Mouse (Mus musculus): ENCODE data around the gene Med12l. TPM values are rescaled to one million over a fixed set of nuclear protein-coding genes. Genes with fewer than 3 reads are reported as not detected.

Med12l gene
- polyA plus RNA-seq, 1 experiment from 2014 or later, result 3.3 TPM

GRCm38 (mm10) chr3:59212404-59212803, 206.8 kb downstream of the Med12l start:
- no peak overlapping the region for H3K9ac ChIP-seq (ENCODE audit: low read length)
- H3K4me2 ChIP-seq, result no peak overlapping the region
- no peak overlapping the region for H3K27ac ChIP-seq (ENCODE audit: low read depth, low read length)
- no peaks in the 10 kb centered on the region for H3K36me3 ChIP-seq (ENCODE audit: control insufficient read depth, insufficient read depth, low read length)
- no peaks in the 10 kb centered on the region for H3K9me3 ChIP-seq (ENCODE audit: control insufficient read depth, low read length)
- no peaks in the 10 kb centered on the region for H3K27me3 ChIP-seq (ENCODE audit: control insufficient read depth, insufficient read depth, low read length)
- H3K4me1 ChIP-seq (ENCODE audit: control insufficient read depth, insufficient read depth, low read length), result no peaks in the 10 kb centered on the region
- no peak for ATAC-seq (ENCODE audit: low FRiP score)
- no peak overlapping the region for H3K4me3 ChIP-seq (ENCODE audit: low read depth, low read length)
- no peak for DNase-seq (ENCODE audit: low spot score, missing footprints)

- Histone ChIP-seq H3K4me1 (ENCODE audit: control insufficient read depth, insufficient read depth, low read length) (no peaks in the 10 kb centered on the region), H3K9ac (ENCODE audit: low read length) (no peak overlapping the region), H3K27ac (ENCODE audit: low read depth, low read length) (no peak overlapping the region), H3K4me3 (ENCODE audit: low read depth, low read length) (no peak overlapping the region), H3K27me3 (ENCODE audit: control insufficient read depth, insufficient read depth, low read length) (no peaks in the 10 kb centered on the region), H3K9me3 (ENCODE audit: control insufficient read depth, low read length) (no peaks in the 10 kb centered on the region), H3K36me3 (ENCODE audit: control insufficient read depth, insufficient read depth, low read length) (no peaks in the 10 kb centered on the region), H3K4me2 (no peak overlapping the region)
- ATAC-seq (ENCODE audit: low FRiP score), result no peak
- WGBS, result 93% methylated on average over 10 of the region's 10 CpGs
- DNase-seq (ENCODE audit: low spot score, missing footprints), result no peak
These were observed 211.6 kb downstream of the Med12l start for GRCm38 (mm10) chr3:59217211-59217610.

GRCm38 (mm10) chr3:59219326-59219725, 213.7 kb downstream of the Med12l start:
- ATAC-seq (ENCODE audit: low FRiP score) (no peak), DNase-seq (ENCODE audit: low spot score, missing footprints) (no peak)
- Histone ChIP-seq H3K4me1 (ENCODE audit: control insufficient read depth, insufficient read depth, low read length) (no peaks in the 10 kb centered on the region), H3K36me3 (ENCODE audit: control insufficient read depth, insufficient read depth, low read length) (no peaks in the 10 kb centered on the region), H3K4me3 (ENCODE audit: low read depth, low read length) (no peak overlapping the region), H3K4me2 (no peak overlapping the region), H3K9ac (ENCODE audit: low read length) (no peak overlapping the region), H3K9me3 (ENCODE audit: control insufficient read depth, low read length) (no peaks in the 10 kb centered on the region), H3K27me3 (ENCODE audit: control insufficient read depth, insufficient read depth, low read length) (no peaks in the 10 kb centered on the region), H3K27ac (ENCODE audit: low read depth, low read length) (no peak overlapping the region)
- 92% methylated on average over 2 of the region's 2 CpGs for WGBS

GRCm38 (mm10) chr3:59222303-59222702, 216.7 kb downstream of the Med12l start:
- H3K27ac ChIP-seq (ENCODE audit: low read depth, low read length), result no peak overlapping the region
- H3K36me3 ChIP-seq (ENCODE audit: control insufficient read depth, insufficient read depth, low read length), result no peaks in the 10 kb centered on the region
- H3K9me3 ChIP-seq (ENCODE audit: control insufficient read depth, low read length), result no peaks in the 10 kb centered on the region
- ATAC-seq (ENCODE audit: low FRiP score) (no peak), DNase-seq (ENCODE audit: low spot score, missing footprints) (no peak)
- no peak overlapping the region for H3K4me3 ChIP-seq (ENCODE audit: low read depth, low read length)
- WGBS, result 91% methylated on average over 2 of the region's 2 CpGs
- no peak overlapping the region for H3K9ac ChIP-seq (ENCODE audit: low read length)
- H3K4me1 ChIP-seq (ENCODE audit: control insufficient read depth, insufficient read depth, low read length), result no peaks in the 10 kb centered on the region
- no peaks in the 10 kb centered on the region for H3K27me3 ChIP-seq (ENCODE audit: control insufficient read depth, insufficient read depth, low read length)
- H3K4me2 ChIP-seq, result no peak overlapping the region

GRCm38 (mm10) chr3:59225411-59225810, 219.8 kb downstream of the Med12l start:
- no peaks in the 10 kb centered on the region for H3K27me3 ChIP-seq (ENCODE audit: control insufficient read depth, insufficient read depth, low read length)
- ATAC-seq (ENCODE audit: low FRiP score), result no peak
- no peaks in the 10 kb centered on the region for H3K9me3 ChIP-seq (ENCODE audit: control insufficient read depth, low read length)
- no peaks in the 10 kb centered on the region for H3K4me1 ChIP-seq (ENCODE audit: control insufficient read depth, insufficient read depth, low read length)
- no peak overlapping the region for H3K9ac ChIP-seq (ENCODE audit: low read length)
- no peak overlapping the region for H3K4me2 ChIP-seq
- no peak overlapping the region for H3K4me3 ChIP-seq (ENCODE audit: low read depth, low read length)
- no peaks in the 10 kb centered on the region for H3K36me3 ChIP-seq (ENCODE audit: control insufficient read depth, insufficient read depth, low read length)
- H3K27ac ChIP-seq (ENCODE audit: low read depth, low read length), result no peak overlapping the region
- no peak for DNase-seq (ENCODE audit: low spot score, missing footprints)

- H3K4me1 ChIP-seq (ENCODE audit: control insufficient read depth, insufficient read depth, low read length), result no peaks in the 10 kb centered on the region
- no peaks in the 10 kb centered on the region for H3K9me3 ChIP-seq (ENCODE audit: control insufficient read depth, low read length)
- ATAC-seq (ENCODE audit: low FRiP score) (no peak), DNase-seq (ENCODE audit: low spot score, missing footprints) (no peak)
- H3K27ac ChIP-seq (ENCODE audit: low read depth, low read length), result no peak overlapping the region
- no peak overlapping the region for H3K4me2 ChIP-seq
- no peaks in the 10 kb centered on the region for H3K36me3 ChIP-seq (ENCODE audit: control insufficient read depth, insufficient read depth, low read length)
- no peaks in the 10 kb centered on the region for H3K27me3 ChIP-seq (ENCODE audit: control insufficient read depth, insufficient read depth, low read length)
- no peak overlapping the region for H3K9ac ChIP-seq (ENCODE audit: low read length)
- no peak overlapping the region for H3K4me3 ChIP-seq (ENCODE audit: low read depth, low read length)
- 98% methylated on average over 9 of the region's 9 CpGs for WGBS
These were observed 222.1 kb downstream of the Med12l start for GRCm38 (mm10) chr3:59227696-59228095.

- peak; percentile 59 for DNase-seq (ENCODE audit: low spot score, missing footprints)
- H3K27me3 ChIP-seq (ENCODE audit: control insufficient read depth, insufficient read depth, low read length), result no peaks in the 10 kb centered on the region
- H3K4me1 ChIP-seq (ENCODE audit: control insufficient read depth, insufficient read depth, low read length), result no peaks in the 10 kb centered on the region
- ATAC-seq (ENCODE audit: low FRiP score), result no peak
- no peaks in the 10 kb centered on the region for H3K36me3 ChIP-seq (ENCODE audit: control insufficient read depth, insufficient read depth, low read length)
- no peak overlapping the region for H3K27ac ChIP-seq (ENCODE audit: low read depth, low read length)
- WGBS, result 76% methylated on average over 10 of the region's 10 CpGs
- no peak overlapping the region for H3K9ac ChIP-seq (ENCODE audit: low read length)
- no peak overlapping the region for H3K4me2 ChIP-seq
- H3K9me3 ChIP-seq (ENCODE audit: control insufficient read depth, low read length), result no peaks in the 10 kb centered on the region
- H3K4me3 ChIP-seq (ENCODE audit: low read depth, low read length), result no peak overlapping the region
These were observed 223.3 kb downstream of the Med12l start for GRCm38 (mm10) chr3:59228730-59229551.

- ATAC-seq (ENCODE audit: low FRiP score) (no peak), DNase-seq (ENCODE audit: low spot score, missing footprints) (no peak)
- Histone ChIP-seq H3K36me3 (ENCODE audit: control insufficient read depth, insufficient read depth, low read length) (no peaks in the 10 kb centered on the region), H3K4me1 (ENCODE audit: control insufficient read depth, insufficient read depth, low read length) (no peaks in the 10 kb centered on the region), H3K27ac (ENCODE audit: low read depth, low read length) (no peak overlapping the region), H3K27me3 (ENCODE audit: control insufficient read depth, insufficient read depth, low read length) (no peaks in the 10 kb centered on the region), H3K9ac (ENCODE audit: low read length) (no peak overlapping the region), H3K9me3 (ENCODE audit: control insufficient read depth, low read length) (no peaks in the 10 kb centered on the region), H3K4me3 (ENCODE audit: low read depth, low read length) (no peak overlapping the region), H3K4me2 (no peak overlapping the region)
- WGBS, result 83% methylated on average over 3 of the region's 3 CpGs
These were observed 225.3 kb downstream of the Med12l start for GRCm38 (mm10) chr3:59230912-59231311.

GRCm38 (mm10) chr3:59234878-59235277, 229.3 kb downstream of the Med12l start:
- ATAC-seq (ENCODE audit: low FRiP score) (no peak), DNase-seq (ENCODE audit: low spot score, missing footprints) (no peak)
- Histone ChIP-seq H3K36me3 (ENCODE audit: control insufficient read depth, insufficient read depth, low read length) (no peaks in the 10 kb centered on the region), H3K27ac (ENCODE audit: low read depth, low read length) (no peak overlapping the region), H3K27me3 (ENCODE audit: control insufficient read depth, insufficient read depth, low read length) (no peaks in the 10 kb centered on the region), H3K4me2 (no peak overlapping the region), H3K4me1 (ENCODE audit: control insufficient read depth, insufficient read depth, low read length) (no peaks in the 10 kb centered on the region), H3K9me3 (ENCODE audit: control insufficient read depth, low read length) (no peaks in the 10 kb centered on the region), H3K4me3 (ENCODE audit: low read depth, low read length) (no peak overlapping the region), H3K9ac (ENCODE audit: low read length) (no peak overlapping the region)
- WGBS, result 82% methylated on average over 5 of the region's 5 CpGs

Data from midbrain, embryonic 11.5 days (tissue).